Mouse (Mus musculus): ENCODE results near the gene Itpripl2.

Itpripl2 gene

GRCm38 (mm10) chr7:118491431-118492147 is at the start of gene Itpripl2:
Itpripl2 (minus strand) TSS chr7:118491975.
- DNase-seq (ENCODE audit: low spot score in 2 of 2), result no peak

DNA sequence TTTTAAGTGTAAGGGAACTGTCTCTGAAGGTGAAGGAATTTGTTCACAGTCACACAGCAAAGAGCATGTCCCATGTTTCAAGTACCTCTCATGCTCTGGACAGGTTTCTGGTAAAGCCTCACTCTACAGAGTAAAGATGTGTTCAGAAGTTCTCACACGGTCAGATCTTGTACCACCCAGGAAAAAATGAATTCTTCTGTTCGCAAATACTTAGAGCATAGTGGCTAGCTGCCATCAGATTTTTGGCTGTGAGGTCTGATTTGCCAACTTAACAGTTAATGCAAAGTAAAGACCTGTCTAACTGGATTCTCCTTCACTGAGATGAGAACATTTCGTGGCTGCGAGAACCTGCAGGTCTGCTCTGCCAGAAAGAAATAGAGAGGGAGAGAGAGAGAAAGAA is 43.3 kb upstream of the Itpripl2 start:
- no peak for DNase-seq (ENCODE audit: low spot score in 2 of 2)

- DNase-seq (ENCODE audit: low spot score in 2 of 2), result no peak
Observed at GRCm38 (mm10) chr7:118534326-118534725, 42.6 kb upstream of the Itpripl2 start.

DNA sequence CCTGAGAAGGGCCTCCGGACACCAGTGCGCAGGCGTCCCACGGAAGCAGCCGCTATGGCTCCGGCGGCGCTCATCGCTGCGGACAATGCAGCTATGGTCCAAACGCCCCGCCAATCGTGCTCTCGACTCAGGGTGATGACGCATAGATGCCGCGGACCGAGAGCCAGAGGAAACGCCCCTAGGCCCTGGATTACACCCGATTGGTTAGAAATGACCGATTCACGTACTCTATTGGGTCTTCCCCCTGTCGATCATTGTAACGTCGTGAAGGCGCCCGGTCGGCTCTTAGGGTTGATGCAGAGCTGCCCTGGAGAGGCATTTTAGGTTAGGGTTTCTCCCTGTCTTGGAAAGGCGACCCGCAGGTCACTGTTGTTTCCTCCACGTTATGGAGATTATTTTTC is 41.4 kb upstream of the Itpripl2 start, which contains the start of gene Coq7:
TSS of gene Coq7 (minus strand) at position 179 of the 401 bp plus-strand sequence.
- peak; percentile 92 to 94 for DNase-seq (ENCODE audit: low spot score in 2 of 2)

GRCm38 (mm10) chr7:118532519-118533177 is 40.9 kb upstream of the Itpripl2 start:
- DNase-seq (ENCODE audit: low spot score in 2 of 2), result peak; percentile 96 to 98

- no peak for DNase-seq (ENCODE audit: low spot score in 2 of 2)
Observed at GRCm38 (mm10) chr7:118526967-118527366, 35.2 kb upstream of the Itpripl2 start.

GRCm38 (mm10) chr7:118522077-118522476 is 30.3 kb upstream of the Itpripl2 start:
- no peak for DNase-seq (ENCODE audit: low spot score in 2 of 2)

GRCm38 (mm10) chr7:118519661-118520060 is 27.9 kb upstream of the Itpripl2 start:
- DNase-seq (ENCODE audit: low spot score in 2 of 2), result no peak

DNA sequence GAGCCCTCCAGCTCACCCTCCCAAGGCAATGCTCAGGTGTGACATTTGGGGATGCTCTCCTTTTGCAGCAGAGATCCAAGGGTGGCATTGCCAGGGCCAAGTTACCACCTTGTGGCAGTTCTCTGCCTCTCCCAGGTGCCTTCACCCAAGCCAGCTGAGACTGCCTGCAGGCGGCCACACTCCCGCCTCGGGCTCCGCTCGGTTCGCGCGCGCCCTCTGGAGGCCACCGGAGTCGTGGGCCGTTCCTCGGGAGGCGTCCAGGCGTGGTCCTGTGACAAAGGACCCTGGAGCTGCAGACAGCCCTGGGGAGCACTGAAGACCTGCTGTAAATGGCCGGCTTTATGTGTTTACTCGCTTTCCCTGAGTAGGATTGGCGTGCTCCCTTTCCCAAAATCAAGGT is 26.9 kb upstream of the Itpripl2 start:
- peak; percentile 23 to 44 for DNase-seq (ENCODE audit: low spot score in 2 of 2)

DNA sequence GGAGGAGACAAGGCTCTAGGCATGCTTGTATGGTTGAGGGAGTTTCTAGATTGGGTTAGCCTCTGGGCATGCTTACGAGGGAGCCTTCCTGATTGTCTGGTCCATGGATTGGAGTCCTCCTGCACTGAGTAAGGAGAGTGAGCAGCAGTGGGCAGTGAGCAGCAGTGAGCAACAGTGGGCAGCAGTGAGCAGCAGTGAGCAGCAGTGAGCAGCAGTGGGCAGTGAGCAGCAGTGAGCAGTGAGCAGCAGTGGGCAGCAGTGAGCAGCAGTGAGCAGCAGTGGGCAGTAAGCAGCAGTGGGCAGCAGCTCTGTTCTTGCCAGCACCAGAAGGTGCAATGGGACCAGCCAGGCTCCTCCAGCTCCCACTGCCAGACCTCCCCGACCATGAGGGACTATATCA is 26.0 kb upstream of the Itpripl2 start:
- no peak for DNase-seq (ENCODE audit: low spot score in 2 of 2)

- no peak for DNase-seq (ENCODE audit: low spot score in 2 of 2)
Observed at GRCm38 (mm10) chr7:118508556-118508955, 16.8 kb upstream of the Itpripl2 start.

GRCm38 (mm10) chr7:118503844-118504243 is 12.1 kb upstream of the Itpripl2 start:
- no peak for DNase-seq (ENCODE audit: low spot score in 2 of 2)

DNA sequence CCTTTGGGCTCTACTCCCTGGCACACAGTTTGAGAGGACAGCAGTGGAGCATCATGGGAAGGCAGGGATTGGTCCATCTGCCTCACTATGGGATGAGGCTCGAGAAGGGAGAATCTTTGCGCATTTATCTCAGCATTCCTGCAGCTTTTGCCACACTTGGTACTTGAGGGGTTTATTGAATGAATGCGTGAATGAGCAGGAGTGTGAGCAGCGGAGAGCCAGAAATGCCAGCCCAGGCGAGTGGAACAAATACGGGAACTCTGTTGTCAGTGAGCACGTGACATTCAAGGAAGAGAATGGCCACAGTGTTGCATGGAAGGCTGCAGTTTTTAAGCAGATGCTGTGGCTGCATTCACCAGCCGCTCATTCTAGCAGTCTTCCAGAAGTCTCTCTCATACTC is 10.6 kb upstream of the Itpripl2 start:
- no peak for DNase-seq (ENCODE audit: low spot score in 2 of 2)

- DNase-seq (ENCODE audit: low spot score in 2 of 2), result no peak
Observed at GRCm38 (mm10) chr7:118499784-118500435, 8.1 kb upstream of the Itpripl2 start.

DNA sequence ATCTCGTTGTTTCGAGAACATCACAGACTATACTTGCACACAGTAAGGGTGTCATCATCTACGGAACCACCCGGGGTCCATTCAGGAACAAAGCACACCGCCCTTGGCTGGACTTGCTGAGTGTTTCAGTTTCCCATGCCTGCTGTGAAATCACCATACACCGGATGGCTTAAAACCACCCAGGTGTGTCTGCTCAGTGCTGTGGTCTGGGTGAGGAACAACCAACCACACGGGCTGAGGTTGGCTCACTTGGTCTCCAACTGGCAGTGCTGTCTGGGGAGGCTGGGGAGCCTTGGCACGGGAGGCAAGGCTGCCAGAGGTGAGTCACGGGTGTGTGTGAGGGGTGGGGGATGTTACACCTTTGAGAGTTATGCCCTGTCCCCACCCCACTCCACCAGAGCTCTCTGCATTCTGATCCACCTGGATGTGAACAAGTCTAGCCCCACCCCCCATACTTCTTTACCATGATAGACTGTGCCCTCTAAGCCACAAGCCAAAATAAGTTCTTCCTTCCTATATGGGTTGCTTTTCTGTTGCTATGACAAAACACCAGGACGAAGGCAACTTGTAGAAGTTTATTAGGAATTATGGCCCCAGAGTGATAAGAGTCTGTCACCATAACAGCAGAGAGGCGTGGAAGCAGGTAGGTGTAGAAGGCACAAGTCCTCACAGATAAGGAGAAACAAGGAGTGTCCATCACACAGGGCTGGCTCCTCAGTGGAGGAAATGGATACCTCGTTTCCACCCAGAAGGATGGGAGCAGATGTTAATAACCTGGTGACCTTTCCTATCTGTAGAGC is 7.4 kb upstream of the Itpripl2 start:
- no peak for DNase-seq (ENCODE audit: low spot score in 2 of 2)

DNA sequence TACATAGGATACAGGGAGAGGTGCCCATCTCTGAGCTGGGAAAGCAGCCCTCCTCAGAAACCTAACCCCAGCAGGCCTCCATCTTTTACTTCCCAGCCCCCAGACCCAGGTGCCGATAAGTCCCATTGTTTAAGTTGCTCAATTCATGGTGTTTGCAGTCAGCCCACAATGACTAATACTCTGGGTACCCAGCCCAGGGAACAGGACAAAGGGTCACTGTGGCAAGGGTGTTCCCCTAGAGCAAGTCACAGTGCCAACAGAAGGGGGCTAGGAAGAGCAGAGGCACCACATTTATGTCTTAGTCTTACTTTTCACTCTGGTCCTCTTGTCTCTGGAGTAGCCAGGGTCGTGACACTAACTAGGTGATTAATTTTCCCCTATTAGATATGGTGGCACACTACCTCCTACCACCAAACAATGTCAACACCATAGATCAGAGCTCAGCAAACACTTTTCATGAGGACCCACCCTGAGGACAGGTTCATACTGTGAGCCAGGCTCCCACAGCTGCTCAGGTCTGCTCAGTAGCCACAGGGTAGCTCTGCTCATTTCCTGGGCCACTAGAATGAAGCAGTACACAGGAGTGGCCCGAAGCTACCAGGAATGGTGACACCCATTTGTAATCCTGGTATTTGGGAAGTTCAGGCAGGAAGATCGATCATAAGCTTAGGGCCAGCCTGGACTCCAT is 3.3 kb upstream of the Itpripl2 start:
- DNase-seq (ENCODE audit: low spot score in 2 of 2), result no peak

DNA sequence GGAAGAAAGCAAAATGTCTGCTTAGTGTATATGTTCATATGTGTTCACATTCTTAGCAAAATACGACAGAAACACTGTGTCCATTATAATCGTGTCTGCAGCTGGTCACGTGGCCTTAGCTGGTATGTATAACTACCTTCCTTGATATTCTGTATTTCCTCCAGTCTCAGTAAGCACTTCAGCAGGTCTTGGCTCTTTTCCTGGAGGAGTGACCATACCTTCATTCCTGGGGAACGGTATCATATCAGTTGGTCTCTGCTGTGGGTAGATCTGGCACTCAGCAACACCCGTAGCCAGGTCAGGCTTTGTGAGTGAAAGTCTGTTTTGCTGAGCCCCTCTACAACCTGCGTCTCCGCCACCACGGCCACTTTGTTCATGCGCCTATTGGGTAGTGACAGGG is 2.1 kb upstream of the Itpripl2 start:
- no peak for DNase-seq (ENCODE audit: low spot score in 2 of 2)

- no peak for DNase-seq (ENCODE audit: low spot score in 2 of 2)
Observed at GRCm38 (mm10) chr7:118490666-118491430, 927 bp downstream of the Itpripl2 start.

DNA sequence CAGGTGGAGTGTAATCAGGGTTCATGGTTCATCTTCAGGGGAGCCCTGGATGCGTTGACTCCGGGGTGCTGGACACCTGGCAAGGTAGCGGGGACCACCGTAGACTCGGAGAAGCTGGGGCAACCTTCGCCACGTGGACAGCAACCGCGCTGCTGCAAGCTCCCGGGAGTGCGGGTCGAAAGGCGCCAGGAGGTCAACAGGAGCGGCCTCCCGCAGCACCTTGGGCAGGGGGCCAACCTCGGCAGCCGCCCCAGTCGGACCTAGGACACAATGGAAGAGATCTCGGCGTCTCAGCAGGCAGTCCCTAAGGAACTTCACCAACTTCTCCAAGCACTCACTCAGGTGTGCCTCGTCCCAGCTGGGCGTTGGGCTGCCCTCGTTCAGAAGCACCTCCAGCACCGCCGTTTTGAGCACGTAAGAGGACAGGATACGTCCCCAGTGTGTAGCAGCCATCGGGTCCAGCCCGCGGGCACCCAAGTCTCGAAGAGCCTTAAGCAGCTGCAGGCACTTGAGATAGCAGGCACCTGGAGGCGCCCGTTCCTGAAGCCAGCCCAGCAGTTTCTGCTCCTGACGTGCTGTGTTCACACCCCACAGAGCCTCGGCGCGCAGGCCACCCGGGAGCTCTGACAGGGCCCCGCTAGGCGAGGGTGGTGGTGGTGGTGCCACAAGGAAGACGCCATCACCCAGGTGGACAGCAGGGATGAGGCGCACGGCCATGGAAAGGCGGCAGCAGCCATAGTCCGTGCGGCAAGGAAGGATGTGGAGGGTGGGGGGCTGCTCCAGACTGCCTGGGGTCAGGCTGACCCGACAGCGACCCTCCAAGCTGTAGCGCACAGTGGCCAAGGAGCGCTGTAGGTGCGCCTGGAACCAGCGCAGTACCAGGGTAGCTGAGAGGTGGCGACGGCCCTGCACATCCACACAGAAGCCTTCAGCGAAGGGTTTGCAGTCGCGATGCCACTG is 1.8 kb downstream of the Itpripl2 start:
- DNase-seq (ENCODE audit: low spot score in 2 of 2), result no peak

Measured in right cerebral cortex, postnatal 36 days (tissue).